Mouse (Mus musculus): ENCODE results near the gene Ank2. TPM values are rescaled to one million over a fixed set of nuclear protein-coding genes. Genes with fewer than 3 reads are reported as not detected.

The Ank2 gene
- polyA plus RNA-seq, 1 experiment from 2014 or later = 65.3 TPM

DNA sequence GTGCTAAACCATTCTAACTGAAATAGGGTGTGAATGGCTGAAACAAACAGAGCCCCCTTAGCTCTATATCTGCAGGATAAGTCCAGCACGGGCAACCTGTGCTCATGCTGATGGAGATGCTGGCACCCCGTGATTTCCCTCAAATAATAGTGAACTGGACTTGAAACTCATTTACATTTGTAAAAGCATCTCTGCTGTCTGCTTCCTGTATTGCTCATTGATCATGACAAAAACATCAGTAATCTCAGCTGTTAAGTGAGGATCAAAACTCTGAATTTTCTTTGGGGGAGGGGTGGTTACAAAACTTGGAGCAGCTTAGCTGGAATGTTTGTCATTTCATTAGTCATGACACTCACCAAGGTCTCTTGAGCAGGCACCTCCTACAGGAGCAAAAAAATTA, 533.4 kb downstream of the Ank2 start:
- H3K27ac ChIP-seq = no peak overlapping the region
- H3K36me3 ChIP-seq = peaks cover 37% of the 10 kb centered on the region
- no peaks in the 10 kb centered on the region for H3K9me3 ChIP-seq
- H3K27me3 ChIP-seq (ENCODE audit: insufficient read depth, poor library complexity, severe bottlenecking) = no peaks in the 10 kb centered on the region
- no peak overlapping the region for H3K4me3 ChIP-seq
- WGBS = 83% methylated on average over 2 of the region's 2 CpGs
- no peaks in the 10 kb centered on the region for H3K4me1 ChIP-seq (replicated peaks)
- no peak for DNase-seq (ENCODE audit: low spot score)

- peaks cover 63% of the 10 kb centered on the region for H3K36me3 ChIP-seq
- DNase-seq (ENCODE audit: low spot score) = no peak
- H3K4me3 ChIP-seq = no peak overlapping the region
- H3K27ac ChIP-seq = no peak overlapping the region
- no peaks in the 10 kb centered on the region for H3K9me3 ChIP-seq
- WGBS = 96% methylated on average over 8 of the region's 8 CpGs
- H3K4me1 ChIP-seq (replicated peaks) = no peaks in the 10 kb centered on the region
- H3K27me3 ChIP-seq (ENCODE audit: insufficient read depth, poor library complexity, severe bottlenecking) = no peaks in the 10 kb centered on the region
Observed at GRCm38 (mm10) chr3:126962326-126962725, 536.8 kb downstream of the Ank2 start.

GRCm38 (mm10) chr3:126952698-126953097, 546.5 kb downstream of the Ank2 start:
- no peak for DNase-seq (ENCODE audit: low spot score)
- H3K4me3 ChIP-seq = no peak overlapping the region
- H3K27ac ChIP-seq = no peak overlapping the region
- 55% methylated on average over 1 of the region's 1 CpGs for WGBS
- no peaks in the 10 kb centered on the region for H3K4me1 ChIP-seq (replicated peaks)
- no peaks in the 10 kb centered on the region for H3K27me3 ChIP-seq (ENCODE audit: insufficient read depth, poor library complexity, severe bottlenecking)
- no peaks in the 10 kb centered on the region for H3K9me3 ChIP-seq
- H3K36me3 ChIP-seq = peaks cover 68% of the 10 kb centered on the region

DNA sequence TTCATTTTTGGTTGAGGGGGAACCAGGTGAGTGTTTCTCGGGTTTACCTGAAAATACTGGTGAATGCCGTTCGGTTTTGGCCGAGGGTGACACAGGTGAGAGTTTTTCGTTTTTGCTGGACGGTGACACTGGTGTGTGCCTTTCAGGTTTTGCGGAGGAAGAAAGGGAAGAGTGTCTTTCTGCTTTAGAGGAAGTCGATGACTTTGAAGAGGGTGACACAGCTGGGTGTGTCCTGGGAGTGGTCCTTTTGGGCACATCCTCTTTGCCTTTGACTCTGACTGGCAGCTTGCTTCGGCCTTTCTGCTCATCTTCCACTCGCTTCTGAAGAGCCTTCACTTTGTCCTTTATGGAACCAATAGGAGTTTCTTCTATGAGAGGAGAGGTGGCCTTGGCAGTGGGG, 552.6 kb downstream of the Ank2 start:
- H3K27ac ChIP-seq = no peak overlapping the region
- WGBS = 92% methylated on average over 10 of the region's 10 CpGs
- no peaks in the 10 kb centered on the region for H3K4me1 ChIP-seq (replicated peaks)
- peaks cover 86% of the 10 kb centered on the region for H3K36me3 ChIP-seq
- H3K27me3 ChIP-seq (ENCODE audit: insufficient read depth, poor library complexity, severe bottlenecking) = no peaks in the 10 kb centered on the region
- DNase-seq (ENCODE audit: low spot score) = no peak
- H3K9me3 ChIP-seq = 0 out of 2 replicates have a peak, but pooled peaks cover 10% of the 10 kb centered on the region
- no peak overlapping the region for H3K4me3 ChIP-seq

- H3K36me3 ChIP-seq = peaks cover 84% of the 10 kb centered on the region
- 0 out of 2 replicates have a peak, but pooled peaks cover 10% of the 10 kb centered on the region for H3K9me3 ChIP-seq
- no peak for DNase-seq (ENCODE audit: low spot score)
- H3K4me1 ChIP-seq (replicated peaks) = 0 out of 2 replicates have a peak, but pooled peaks cover 3% of the 10 kb centered on the region
- H3K27me3 ChIP-seq (ENCODE audit: insufficient read depth, poor library complexity, severe bottlenecking) = no peaks in the 10 kb centered on the region
- no peak overlapping the region for H3K27ac ChIP-seq
- H3K4me3 ChIP-seq = no peak overlapping the region
- 74% methylated on average over 4 of the region's 4 CpGs for WGBS
Observed at GRCm38 (mm10) chr3:126944838-126945237, 554.3 kb downstream of the Ank2 start.

DNA sequence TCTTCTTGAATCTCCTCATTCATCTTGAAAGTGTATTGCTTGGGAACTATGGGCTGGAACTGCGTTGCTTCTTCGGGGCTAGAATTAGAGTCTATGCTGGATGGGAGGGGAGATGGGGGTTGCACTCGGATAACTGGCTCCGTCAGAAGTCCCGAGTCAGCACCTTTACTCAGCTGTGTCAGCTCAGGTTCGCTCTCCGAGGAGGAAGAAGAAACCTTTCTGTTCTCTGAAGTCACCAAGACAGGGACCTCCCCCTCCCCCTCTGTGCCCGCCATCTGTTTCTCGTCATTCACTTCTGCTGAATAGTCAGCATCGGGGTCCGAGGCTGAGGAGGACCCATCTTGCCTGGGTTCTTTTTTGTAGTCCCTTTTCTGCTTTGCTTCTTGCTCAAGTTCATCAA, 555.1 kb downstream of the Ank2 start:
- Histone ChIP-seq H3K36me3 (peaks cover 80% of the 10 kb centered on the region), H3K27me3 (ENCODE audit: insufficient read depth, poor library complexity, severe bottlenecking) (no peaks in the 10 kb centered on the region), H3K27ac (no peak overlapping the region), H3K4me3 (no peak overlapping the region), H3K4me1 (replicated peaks) (0 out of 2 replicates have a peak, but pooled peaks cover 3% of the 10 kb centered on the region), H3K9me3 (0 out of 2 replicates have a peak, but pooled peaks cover 10% of the 10 kb centered on the region)
- DNase-seq (ENCODE audit: low spot score) = peak; percentile 24
- WGBS = 75% methylated on average over 11 of the region's 11 CpGs

GRCm38 (mm10) chr3:126940452-126940851, 558.7 kb downstream of the Ank2 start:
- Histone ChIP-seq H3K36me3 (peaks cover 64% of the 10 kb centered on the region), H3K27ac (no peak overlapping the region), H3K27me3 (ENCODE audit: insufficient read depth, poor library complexity, severe bottlenecking) (no peaks in the 10 kb centered on the region), H3K4me3 (no peak overlapping the region), H3K9me3 (0 out of 2 replicates have a peak, but pooled peaks cover 7% of the 10 kb centered on the region), H3K4me1 (replicated peaks) (0 out of 2 replicates have a peak, but pooled peaks cover 3% of the 10 kb centered on the region)
- WGBS = 37% methylated on average over 5 of the region's 5 CpGs
- no peak for DNase-seq (ENCODE audit: low spot score)

DNA sequence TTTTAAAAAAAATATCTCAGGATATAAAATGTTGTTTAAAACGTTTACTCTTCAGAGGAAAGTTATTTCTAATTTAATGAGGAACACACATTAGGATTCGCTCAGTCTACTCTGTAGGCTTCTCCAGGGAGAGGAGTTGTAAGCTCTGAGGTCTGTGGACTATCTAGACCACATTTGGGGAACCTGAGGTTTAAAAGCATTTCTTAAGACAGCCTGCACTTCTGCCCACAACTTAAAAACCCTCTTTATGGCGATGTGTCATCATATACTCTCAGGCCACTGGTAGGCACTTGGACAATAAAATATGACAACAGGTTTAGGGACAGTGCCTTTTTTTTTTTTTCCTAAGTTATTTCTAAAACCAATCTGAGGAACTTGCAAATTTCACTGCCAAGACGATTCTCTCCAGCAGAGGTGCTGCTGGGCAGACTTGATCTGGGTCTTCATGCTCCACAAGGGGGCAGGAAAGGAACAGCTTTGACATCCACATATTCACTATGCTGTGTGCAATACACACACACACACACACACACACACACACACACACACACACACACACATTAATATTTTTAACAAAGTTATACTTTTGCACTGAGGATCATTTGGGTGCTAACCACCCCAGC, 567.2 kb downstream of the Ank2 start:
- WGBS = 74% methylated on average over 4 of the region's 4 CpGs
- DNase-seq (ENCODE audit: low spot score) = no peak
- no peaks in the 10 kb centered on the region for H3K4me1 ChIP-seq (replicated peaks)
- H3K9me3 ChIP-seq = no peaks in the 10 kb centered on the region
- no peak overlapping the region for H3K27ac ChIP-seq
- H3K36me3 ChIP-seq = peaks cover 77% of the 10 kb centered on the region
- H3K4me3 ChIP-seq = no peak overlapping the region
- H3K27me3 ChIP-seq (ENCODE audit: insufficient read depth, poor library complexity, severe bottlenecking) = no peaks in the 10 kb centered on the region

GRCm38 (mm10) chr3:126923575-126924382, 575.4 kb downstream of the Ank2 start:
- no peaks in the 10 kb centered on the region for H3K27me3 ChIP-seq (ENCODE audit: insufficient read depth, poor library complexity, severe bottlenecking)
- no peak for DNase-seq (ENCODE audit: low spot score)
- peaks cover 32% of the 10 kb centered on the region for H3K36me3 ChIP-seq
- 83% methylated on average over 12 of the region's 12 CpGs for WGBS
- H3K9me3 ChIP-seq = no peaks in the 10 kb centered on the region
- H3K27ac ChIP-seq = no peak overlapping the region
- H3K4me1 ChIP-seq (replicated peaks) = no peaks in the 10 kb centered on the region
- no peak overlapping the region for H3K4me3 ChIP-seq

- no peak for DNase-seq (ENCODE audit: low spot score)
- WGBS = 81% methylated on average over 3 of the region's 3 CpGs
Observed at GRCm38 (mm10) chr3:126921941-126922340, 577.2 kb downstream of the Ank2 start.

DNA sequence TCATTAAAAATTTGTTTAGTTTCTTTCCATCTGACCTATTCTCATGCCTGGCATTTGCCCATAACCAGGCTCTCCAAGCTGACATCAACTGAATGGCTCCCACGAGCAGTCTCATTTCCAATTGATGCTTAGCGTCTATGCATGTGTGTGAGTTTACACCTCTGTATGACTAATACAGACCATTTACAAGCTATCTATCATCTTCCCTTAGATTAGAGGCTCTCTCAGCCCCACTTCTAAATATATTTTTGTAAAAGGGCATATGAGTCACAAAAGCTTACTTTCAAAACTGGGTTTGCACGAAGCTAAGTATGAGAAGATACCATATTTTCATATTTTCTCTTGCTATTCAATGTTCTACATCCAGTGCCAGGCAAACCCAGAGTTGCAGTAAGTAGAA, 578.9 kb downstream of the Ank2 start:
- Histone ChIP-seq H3K36me3 (peaks cover 17% of the 10 kb centered on the region), H3K27ac (no peak overlapping the region), H3K4me3 (no peak overlapping the region), H3K4me1 (replicated peaks) (no peaks in the 10 kb centered on the region), H3K27me3 (ENCODE audit: insufficient read depth, poor library complexity, severe bottlenecking) (no peaks in the 10 kb centered on the region), H3K9me3 (no peaks in the 10 kb centered on the region)
- no peak for DNase-seq (ENCODE audit: low spot score)
- WGBS = 92% methylated on average over 3 of the region's 3 CpGs

More at GRCm38 (mm10) chr3:126921941-126922340, 577.2 kb downstream of the Ank2 start:
- Histone ChIP-seq H3K27me3 (ENCODE audit: insufficient read depth, poor library complexity, severe bottlenecking) (no peaks in the 10 kb centered on the region), H3K36me3 (peaks cover 22% of the 10 kb centered on the region), H3K4me1 (replicated peaks) (no peaks in the 10 kb centered on the region), H3K4me3 (no peak overlapping the region), H3K9me3 (no peaks in the 10 kb centered on the region), H3K27ac (no peak overlapping the region)

GRCm38 (mm10) chr3:126918805-126919473, 580.2 kb downstream of the Ank2 start:
- 87% methylated on average over 10 of the region's 10 CpGs for WGBS
- H3K9me3 ChIP-seq = no peaks in the 10 kb centered on the region
- no peak overlapping the region for H3K4me3 ChIP-seq
- peaks cover 16% of the 10 kb centered on the region for H3K36me3 ChIP-seq
- H3K27me3 ChIP-seq (ENCODE audit: insufficient read depth, poor library complexity, severe bottlenecking) = no peaks in the 10 kb centered on the region
- no peaks in the 10 kb centered on the region for H3K4me1 ChIP-seq (replicated peaks)
- no peak for DNase-seq (ENCODE audit: low spot score)
- H3K27ac ChIP-seq = no peak overlapping the region

DNA sequence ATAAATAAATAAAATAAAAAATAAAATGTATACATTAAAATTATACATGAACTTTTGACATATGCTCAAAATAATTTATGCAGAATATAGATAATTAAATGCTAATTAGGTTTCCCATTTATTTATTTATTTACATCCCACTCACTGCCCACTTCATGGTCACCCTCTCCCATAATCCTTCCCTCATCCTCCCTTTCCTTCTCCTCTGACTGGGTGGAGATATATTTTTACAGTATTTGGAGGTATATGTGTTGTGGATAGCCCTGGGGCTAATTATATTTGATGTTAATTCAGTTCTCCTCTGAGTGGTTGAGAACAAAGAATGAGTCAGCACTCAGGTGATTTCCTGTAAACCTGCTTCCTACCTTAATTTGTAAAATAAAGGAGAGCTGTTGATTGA, 582.8 kb downstream of the Ank2 start:
- DNase-seq (ENCODE audit: low spot score) = no peak
- Histone ChIP-seq H3K27ac (no peak overlapping the region), H3K4me1 (replicated peaks) (no peaks in the 10 kb centered on the region), H3K9me3 (no peaks in the 10 kb centered on the region), H3K36me3 (no peaks in the 10 kb centered on the region), H3K27me3 (ENCODE audit: insufficient read depth, poor library complexity, severe bottlenecking) (no peaks in the 10 kb centered on the region), H3K4me3 (no peak overlapping the region)

Data from hindbrain, embryonic 10.5 days (tissue).